In the genomic region with DNA sequence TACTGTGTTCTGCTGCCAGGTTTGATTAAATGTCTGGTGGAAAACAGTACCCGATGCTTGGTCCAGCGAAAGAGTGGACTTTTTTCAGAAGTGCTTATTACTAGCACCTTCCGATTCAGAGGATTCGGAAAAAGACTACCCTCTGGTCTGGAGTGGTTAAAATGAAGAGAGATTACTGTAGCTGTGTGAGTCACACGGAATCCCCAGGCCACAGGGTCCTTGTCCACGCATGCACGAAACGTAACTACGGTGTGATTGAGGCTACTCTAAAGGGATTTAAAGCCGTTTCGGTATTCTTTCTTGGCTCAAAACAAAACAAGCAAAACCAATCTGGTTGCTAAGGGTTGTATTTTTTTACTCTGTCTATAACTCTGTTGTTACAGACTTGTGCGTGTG, we compare ENCODE assay signal across 8 mouse cellular contexts. TPM values are rescaled to one million over a fixed set of nuclear protein-coding genes. Genes with fewer than 3 reads are reported as not detected.
DNase-seq lines count a peak whose midpoint lies in the region; ATAC-seq and TF ChIP-seq lines count a peak whose summit lies in the region.

No protein-coding gene starts in this region.

- peaks cover 7% of the 10 kb centered on the region for H3K4me1 ChIP-seq in limb, embryonic 14.5 days (ENCODE audit: control insufficient read depth, insufficient read depth, low read length)
- no peaks in the 10 kb centered on the region for H3K4me1 ChIP-seq in stomach, postnatal 0 days (replicated peaks; ENCODE audit: control insufficient read depth, insufficient read depth)

- peak overlapping the region; percentile 56 for H3K4me3 ChIP-seq in limb, embryonic 14.5 days (replicated peaks; ENCODE audit: low read length)
- H3K4me3 ChIP-seq in stomach, postnatal 0 days (ENCODE audit: low read depth, low read length), result peak overlapping the region; percentile 68

- DNase-seq in frontal cortex, postnatal 10 days (ENCODE audit: low spot score in 2 of 2), result no peak
- DNase-seq in right cerebral cortex, postnatal 25 days, result peak; percentile 5
- no peak for DNase-seq in right cerebral cortex, postnatal 4 days
- no peak for DNase-seq in limb, embryonic 14.5 days (ENCODE audit: low spot score)
- DNase-seq in stomach, postnatal 0 days (ENCODE audit: low spot score), result no peak
- DNase-seq in frontal cortex, postnatal 25 days (ENCODE audit: low spot score in 2 of 2), result no peak
- no peak for DNase-seq in thymus, postnatal 10 days (ENCODE audit: low spot score in 2 of 2)

- peak overlapping the region; percentile 100 for H3K4me2 ChIP-seq in limb, embryonic 14.5 days (replicated peaks; ENCODE audit: low read depth, low read length, severe bottlenecking)
- peak overlapping the region; percentile 91 for H3K4me2 ChIP-seq in stomach, postnatal 0 days (replicated peaks; ENCODE audit: low read depth)

- no peak for TF ChIP-seq POLR2A in limb, embryonic 14.5 days (IDR thresholded peaks at IDR 0.05; ENCODE audit: borderline replicate concordance, extremely low read depth, insufficient read depth, insufficient read length)

- no peak overlapping the region for H3K27ac ChIP-seq in limb, embryonic 14.5 days (replicated peaks; ENCODE audit: low read depth, low read length)
- peak overlapping the region; percentile 93 for H3K27ac ChIP-seq in stomach, postnatal 0 days (replicated peaks)

- peak overlapping the region; percentile 51; the same call in 1 of the 2 replicates for H3K9ac ChIP-seq in limb, embryonic 14.5 days (ENCODE audit: low read depth, low read length, severe bottlenecking)
- H3K9ac ChIP-seq in stomach, postnatal 0 days (ENCODE audit: low read length), result peak overlapping the region; percentile 82

- H3K9me3 ChIP-seq in limb, embryonic 14.5 days (ENCODE audit: control insufficient read depth, low read length), result no peaks in the 10 kb centered on the region
- no peaks in the 10 kb centered on the region for H3K9me3 ChIP-seq in stomach, postnatal 0 days (ENCODE audit: control insufficient read depth, low read length)

- peak; percentile 34 for ATAC-seq in frontal cortex, adult (ENCODE audit: low TSS enrichment)
- ATAC-seq in limb, embryonic 14.5 days (ENCODE audit: low FRiP score, low read depth), result no peak
- ATAC-seq in stomach, postnatal 0 days (ENCODE audit: low FRiP score, low TSS enrichment), result peak; percentile 16; the same call in 1 of the 2 replicates

- WGBS in limb, embryonic 14.5 days, result 5% methylated on average over 12 of the region's 12 CpGs
- 5% methylated on average over 12 of the region's 12 CpGs for WGBS in stomach, postnatal 0 days

- H3K36me3 ChIP-seq in limb, embryonic 14.5 days (ENCODE audit: control insufficient read depth, insufficient read depth, low read length), result no peaks in the 10 kb centered on the region
- no peaks in the 10 kb centered on the region for H3K36me3 ChIP-seq in stomach, postnatal 0 days (ENCODE audit: control insufficient read depth, insufficient read depth, low read length)

- peaks cover 41% of the 10 kb centered on the region for H3K27me3 ChIP-seq in limb, embryonic 14.5 days (ENCODE audit: control insufficient read depth, insufficient read depth, low read length)
- H3K27me3 ChIP-seq in stomach, postnatal 0 days (ENCODE audit: control insufficient read depth, insufficient read depth, low read length), result peaks cover 7% of the 10 kb centered on the region; the same call in 1 of the 2 replicates

- TF ChIP-seq CTCF in stomach, postnatal 0 days (IDR thresholded peaks at IDR 0.05; ENCODE audit: low read depth), result no peak

- no peak for TF ChIP-seq EP300 in stomach, postnatal 0 days (optimal IDR thresholded peaks at IDR 0.05)

RNA-seq across cellular contexts. Expression of gene Ocln, which starts 0.5 kb away (rescaled TPM):
- polyA plus RNA-seq in limb, embryonic 14.5 days (2012; rRNA removed), result 1.9 and 3.1 TPM in 2 replicates
- polyA plus RNA-seq in limb, embryonic 14.5 days (2014; fragmentation: Nextera tagmentation; extraction: Ambion mirVana), result 7.4 and 8.8 TPM in 2 replicates
- 65.7 and 66.0 TPM in 2 replicates for polyA plus RNA-seq in stomach, postnatal 0 days (2015; fragmentation: Nextera tagmentation; extraction: Ambion mirVana)
